Mouse (Mus musculus) E14TG2a.4 (cell line): ENCODE data around the gene Pigb.

Source experiments
- CTCF ChIP-seq: conservative IDR thresholded peaks from 2 replicates; pipeline ENCODE4 v1.5.1; 2014; ENCODE audit warnings: low read length
- NANOG ChIP-seq: IDR thresholded peaks from 2 replicates; pipeline ENCODE4 v1.6.1; 2014; ENCODE audit warnings: borderline replicate concordance, low read length, mixed read lengths
- POU5F1 ChIP-seq: IDR thresholded peaks from 2 replicates; pipeline ENCODE4 v1.6.1; 2014; ENCODE audit warnings: low read length, borderline replicate concordance

DNA sequence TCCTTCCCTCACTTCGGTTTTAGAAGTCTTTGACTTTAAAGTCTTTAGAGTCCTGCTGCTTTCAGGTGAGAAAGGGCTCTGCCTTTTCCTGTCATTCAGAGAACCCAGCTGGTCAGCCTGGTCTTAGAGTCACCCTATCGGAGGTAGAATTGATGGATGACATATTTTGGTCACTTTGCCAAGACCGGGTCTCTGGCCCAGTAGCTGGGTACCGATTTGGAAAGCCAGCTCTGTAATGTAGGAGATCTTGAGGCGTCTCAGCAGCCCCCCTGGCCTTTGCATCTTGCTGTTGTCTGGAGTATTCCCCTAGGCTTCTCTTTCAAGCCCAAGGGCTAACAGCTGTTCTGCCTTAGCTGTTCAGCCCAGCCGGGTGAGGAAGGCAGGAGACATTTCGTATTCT lies 5.0 kb upstream of the Pigb start:
- TF ChIP-seq NANOG: no peak
- no peak for TF ChIP-seq CTCF
- no peak for TF ChIP-seq POU5F1
